Mouse (Mus musculus): ENCODE measurements around the gene Mrpl48.

DNA sequence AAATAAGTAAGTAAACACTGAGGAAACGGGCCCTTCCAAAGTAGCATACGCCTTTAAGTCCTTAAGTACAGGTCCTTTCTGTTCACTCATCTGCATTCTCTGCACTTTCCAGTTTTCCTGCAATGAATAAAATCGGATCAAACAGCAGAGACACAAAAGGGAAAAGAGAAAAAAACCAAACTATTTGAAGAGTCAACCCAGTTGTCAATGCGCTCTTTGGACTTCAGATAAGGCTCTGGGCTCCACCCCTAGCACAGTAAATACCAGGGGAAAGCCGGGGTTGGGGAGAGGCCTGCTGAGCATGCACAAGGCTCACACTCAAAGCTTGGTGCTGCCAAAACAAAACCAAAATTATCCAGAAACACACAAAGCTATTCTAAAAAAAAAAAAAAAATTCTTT is 53.2 kb downstream of the Mrpl48 start:
- TF ChIP-seq CTCF (conservative IDR thresholded peaks at IDR 0.05; ENCODE audit: low read length), result no peak
- TF ChIP-seq NANOG (IDR thresholded peaks at IDR 0.05; ENCODE audit: borderline replicate concordance, low read length), result no peak

All from E14TG2a.4 (cell line).